Mouse (Mus musculus): ENCODE measurements around the gene Mars. TPM values are rescaled to one million over a fixed set of nuclear protein-coding genes. Genes with fewer than 3 reads are reported as not detected.

The Mars gene
- total and polyA plus RNA-seq, 3 experiments, result 143 to 224 (median 161) TPM

- DNase-seq (ENCODE audit: extremely low read depth), result peak; percentile 72
- dilution Hi-C loops (cut with MboI; ENCODE audit: extremely low pct_ligation_motif_present, extremely low pct_unique_long_range_greater_than_20kb, low sequenced_read_pairs) (no loop called here), in situ Hi-C loops (cut with MboI; ENCODE audit: low pct_ligation_motif_present, low pct_unique_long_range_greater_than_20kb, low sequenced_read_pairs) (no loop called here)
- Histone ChIP-seq H3K27me3 (replicated peaks) (no peaks in the 10 kb centered on the region), H3K4me1 (ENCODE audit: control insufficient read depth in 1 of 2, insufficient read depth in 2 of 2) (peaks cover 5 to 36% of the 10 kb centered on the region in 2 experiments), H3K4me3 (replicated peaks in 1 of 3; ENCODE audit: low read depth in 2 of 3, low read length in 2 of 3, poor library complexity in 1 of 3) (peak overlapping the region; percentile 58 to 81 (median 75)), H3K9ac (ENCODE audit: insufficient read depth, low read depth) (peak overlapping the region; percentile 87), H3K4me2 (ENCODE audit: insufficient read depth, low read depth, poor library complexity, severe bottlenecking) (peak overlapping the region; percentile 97), H3K27ac (ENCODE audit: insufficient read depth, low read depth) (no peak overlapping the region), H3K79me2 (replicated peaks; ENCODE audit: control insufficient read depth, extremely low read depth, insufficient read depth, poor library complexity, severe bottlenecking) (no peaks in the 10 kb centered on the region), H3K9me3 (replicated peaks; ENCODE audit: low read length) (no peaks in the 10 kb centered on the region), H3K36me3 (replicated peaks in 1 of 2; ENCODE audit: control insufficient read depth in 1 of 2, insufficient read depth in 1 of 2, low read length in 1 of 2) (peaks cover 20 to 30% of the 10 kb centered on the region in 2 experiments)
- peak; percentile 87 for TF ChIP-seq ZNF384 (IDR thresholded peaks at IDR 0.05; ENCODE audit: low read depth, low read length)
- TF ChIP-seq ELF1 (IDR thresholded peaks at IDR 0.05; ENCODE audit: low read depth, low read length), result peak; percentile 71
- TF ChIP-seq CHD1 (IDR thresholded peaks at IDR 0.05; ENCODE audit: low read depth, low read length), result 0 out of 2 replicates have a peak, but pooled peaks have one; percentile 6
- TF ChIP-seq HCFC1 (IDR thresholded peaks at IDR 0.05; ENCODE audit: low read depth, low read length), result peak; percentile 44; the same call in 1 of the 2 replicates
- TF ChIP-seq POLR2A (IDR thresholded peaks at IDR 0.05; ENCODE audit: low read depth, low read length), result peak; percentile 57
- peak; percentile 41; the same call in 1 of the 2 replicates for TF ChIP-seq SIN3A (IDR thresholded peaks at IDR 0.05; ENCODE audit: low read length)
- peak; percentile 85 for TF ChIP-seq MAZ (IDR thresholded peaks at IDR 0.05; ENCODE audit: low read depth, low read length)
- TF ChIP-seq MAX (IDR thresholded peaks at IDR 0.05; ENCODE audit: low read length), result no peak
- TF ChIP-seq CHD2 (IDR thresholded peaks at IDR 0.05; ENCODE audit: low read length), result peak; percentile 57
- no peak for TF ChIP-seq ZMIZ1 (IDR thresholded peaks at IDR 0.05; ENCODE audit: low read depth, low read length)
- TF ChIP-seq ZC3H11A (IDR thresholded peaks at IDR 0.05; ENCODE audit: low read depth, low read length), result no peak
- no peak for TF ChIP-seq GABPA (IDR thresholded peaks at IDR 0.05; ENCODE audit: insufficient replicate concordance, low read depth, low read length)
- TF ChIP-seq TCF12 (IDR thresholded peaks at IDR 0.05; ENCODE audit: low read depth, low read length), result 0 out of 2 replicates have a peak, but pooled peaks have one; percentile 33
Measured at GRCm38 (mm10) chr10:127323131-127323855, 11.7 kb upstream of the Mars start.

- H3K4me1 ChIP-seq (ENCODE audit: control insufficient read depth in 1 of 2, insufficient read depth in 2 of 2), result peaks cover 5 to 36% of the 10 kb centered on the region in 2 experiments
- H3K9me3 ChIP-seq (replicated peaks; ENCODE audit: low read length), result no peaks in the 10 kb centered on the region
- in situ Hi-C loops (cut with MboI; ENCODE audit: low pct_ligation_motif_present, low pct_unique_long_range_greater_than_20kb, low sequenced_read_pairs), result no loop called here
- 0 out of 2 replicates have a peak overlapping the region, but pooled peaks have one; percentile 97 for H3K4me2 ChIP-seq (ENCODE audit: insufficient read depth, low read depth, poor library complexity, severe bottlenecking)
- H3K4me3 ChIP-seq (replicated peaks in 1 of 3; ENCODE audit: low read depth in 2 of 3, low read length in 2 of 3, poor library complexity in 1 of 3), result peak overlapping the region in 2 of 3 experiments; percentile 58 to 75
- H3K79me2 ChIP-seq (replicated peaks; ENCODE audit: control insufficient read depth, extremely low read depth, insufficient read depth, poor library complexity, severe bottlenecking), result no peaks in the 10 kb centered on the region
- TF ChIP-seq CTCF (conservative IDR thresholded peaks at IDR 0.05 in 1 of 2, IDR thresholded peaks at IDR 0.05 in 1 of 2; ENCODE audit: low read depth in 2 of 2, low read length in 2 of 2), result no peak
- TF ChIP-seq MAFK (IDR thresholded peaks at IDR 0.05; ENCODE audit: insufficient replicate concordance, low read length), result no peak
- TF ChIP-seq RAD21 (IDR thresholded peaks at IDR 0.05; ENCODE audit: low read depth, low read length), result no peak
- no peak for TF ChIP-seq USF1 (IDR thresholded peaks at IDR 0.05; ENCODE audit: low read depth, low read length)
- no peak for TF ChIP-seq ZMIZ1 (IDR thresholded peaks at IDR 0.05; ENCODE audit: low read depth, low read length)
- no peak for TF ChIP-seq MEF2A (IDR thresholded peaks at IDR 0.05; ENCODE audit: borderline replicate concordance, low read depth, low read length)
- no peak for TF ChIP-seq IRF4 (IDR thresholded peaks at IDR 0.05; ENCODE audit: low read depth, low read length)
- no peak for TF ChIP-seq E2F4 (IDR thresholded peaks at IDR 0.05; ENCODE audit: insufficient replicate concordance, low read depth, low read length)
- TF ChIP-seq UBTF (IDR thresholded peaks at IDR 0.05; ENCODE audit: low read depth, low read length), result no peak
- no peak for TF ChIP-seq SMC3 (IDR thresholded peaks at IDR 0.05; ENCODE audit: low read depth, low read length)
- TF ChIP-seq JUND (conservative IDR thresholded peaks at IDR 0.05; ENCODE audit: low read depth, low read length), result no peak
- no peak for TF ChIP-seq JUN (IDR thresholded peaks at IDR 0.05; ENCODE audit: insufficient read depth, low read depth, low read length)
- TF ChIP-seq KAT2A (IDR thresholded peaks at IDR 0.05; ENCODE audit: insufficient replicate concordance, low read length), result no peak
- no peak for TF ChIP-seq NRF1 (IDR thresholded peaks at IDR 0.05; ENCODE audit: low read depth, low read length)
- dilution Hi-C loops (cut with MboI; ENCODE audit: extremely low pct_ligation_motif_present, extremely low pct_unique_long_range_greater_than_20kb, low sequenced_read_pairs), result no loop called here
- H3K27me3 ChIP-seq (replicated peaks), result no peaks in the 10 kb centered on the region
- H3K9ac ChIP-seq (ENCODE audit: insufficient read depth, low read depth), result peak overlapping the region; percentile 87; the same call in 1 of the 2 replicates
- no peak overlapping the region for H3K27ac ChIP-seq (ENCODE audit: insufficient read depth, low read depth)
- DNase-seq (ENCODE audit: extremely low read depth), result no peak
- H3K36me3 ChIP-seq (replicated peaks in 1 of 2; ENCODE audit: control insufficient read depth in 1 of 2, insufficient read depth in 1 of 2, low read length in 1 of 2), result peaks cover 18 to 24% of the 10 kb centered on the region in 2 experiments
Measured at GRCm38 (mm10) chr10:127322669-127323068, 11.1 kb upstream of the Mars start.

All from CH12.LX (cell line).